Mouse (Mus musculus): ENCODE results near the gene Nt5c2. TPM values are rescaled to one million over a fixed set of nuclear protein-coding genes. Genes with fewer than 3 reads are reported as not detected.

Gene Nt5c2
- total and polyA plus RNA-seq, 3 experiments = 16.7 to 63.9 (median 58.2) TPM

DNA sequence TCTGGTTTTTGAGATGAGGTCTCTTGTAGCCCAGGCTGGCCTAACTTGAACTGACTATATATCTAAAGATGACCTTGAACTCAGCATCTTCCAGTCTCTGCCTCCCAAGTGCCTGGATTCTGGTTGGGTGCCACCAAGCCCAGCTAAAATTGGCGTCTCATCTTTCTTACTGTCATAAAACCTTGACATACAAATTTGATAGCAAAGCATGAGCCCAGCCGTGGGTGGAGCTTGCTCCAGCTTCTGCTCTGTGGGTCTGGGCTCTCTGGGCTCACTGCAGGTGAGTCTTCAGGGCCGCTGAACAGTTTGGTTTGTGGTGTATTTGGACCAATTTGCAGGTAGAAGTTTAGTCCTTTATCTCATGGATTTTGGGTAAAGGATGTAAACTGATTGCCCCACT, 141.0 kb downstream of the Nt5c2 start:
- no peak for DNase-seq
- no peaks in the 10 kb centered on the region for H3K79me2 ChIP-seq (replicated peaks; ENCODE audit: control insufficient read depth, insufficient read depth, low read length)
- no peak overlapping the region for H3K4me3 ChIP-seq
- TF ChIP-seq EP300 (IDR thresholded peaks at IDR 0.05; ENCODE audit: insufficient read depth, low read depth, low read length) (no peak), POLR2A (IDR thresholded peaks at IDR 0.05; ENCODE audit: insufficient read depth, low read depth, low read length) (no peak), CTCF (IDR thresholded peaks at IDR 0.05) (no peak)
- no peaks in the 10 kb centered on the region for H3K4me1 ChIP-seq (ENCODE audit: control insufficient read depth, insufficient read depth, low read length)
- H3K27me3 ChIP-seq (ENCODE audit: control insufficient read depth, insufficient read depth, low read length) = no peaks in the 10 kb centered on the region
- intact Hi-C loops (cut with DNase I) = loop anchor here (5.0 kb wide), 1 partner anchor 277 kb away; the partner anchor contains the start of gene Wbp1l
- WGBS = 79% methylated on average over 3 of the region's 3 CpGs
- H3K27ac ChIP-seq = no peak overlapping the region
- no peaks in the 10 kb centered on the region for H3K36me3 ChIP-seq (ENCODE audit: control insufficient read depth, insufficient read depth, low read length)
- no peak overlapping the region for H3K9ac ChIP-seq (ENCODE audit: low read depth, low read length)

DNA sequence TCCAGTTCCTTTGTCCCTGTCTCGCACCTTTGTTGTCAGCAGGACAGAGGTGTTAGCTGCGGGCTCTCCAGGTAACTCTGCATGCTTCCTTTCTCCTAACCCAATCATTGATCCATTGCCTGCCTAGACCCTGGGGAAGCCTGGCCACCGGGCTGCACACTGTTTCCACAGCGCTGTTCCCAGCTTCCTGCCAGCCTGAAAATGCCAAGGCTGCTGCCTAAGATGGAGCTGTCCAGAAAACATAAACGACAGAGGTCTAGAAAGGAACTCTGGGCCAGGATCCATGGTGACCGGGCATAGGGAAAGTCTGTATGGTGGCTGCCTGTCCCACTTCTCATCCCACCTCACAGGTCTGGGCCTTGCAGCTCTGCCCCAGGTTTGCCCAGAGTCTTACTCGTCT, 143.3 kb downstream of the Nt5c2 start:
- intact Hi-C loops (cut with DNase I) = loop anchor here (5.0 kb wide), 1 partner anchor 274 kb away; the partner anchor contains the start of gene Wbp1l

DNA sequence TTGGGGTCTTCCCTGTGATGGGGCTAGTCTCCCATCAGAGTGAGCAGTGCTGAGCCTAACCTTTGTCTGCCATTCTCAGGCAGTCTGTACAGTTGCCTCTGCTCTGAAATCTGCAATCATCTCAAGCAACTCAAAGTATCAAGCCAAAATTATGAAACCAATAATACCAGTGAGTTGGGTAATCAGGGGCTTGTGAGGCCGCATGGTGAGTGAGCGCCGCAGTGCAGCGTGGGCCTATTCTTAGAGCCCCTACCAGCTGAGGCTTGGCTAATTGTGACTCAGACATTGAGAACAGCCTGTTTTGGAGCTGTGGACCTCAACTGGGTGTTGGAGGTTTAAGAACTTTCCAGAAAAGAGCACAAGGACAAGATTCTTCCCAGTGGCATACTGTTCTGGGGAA, 143.9 kb downstream of the Nt5c2 start:
- H3K36me3 ChIP-seq (ENCODE audit: control insufficient read depth, insufficient read depth, low read length) = no peaks in the 10 kb centered on the region
- intact Hi-C loops (cut with DNase I) = loop anchor here (5.0 kb wide), 1 partner anchor 274 kb away; the partner anchor contains the start of gene Wbp1l
- WGBS = 90% methylated on average over 4 of the region's 4 CpGs
- TF ChIP-seq CTCF (IDR thresholded peaks at IDR 0.05) (no peak), POLR2A (IDR thresholded peaks at IDR 0.05; ENCODE audit: insufficient read depth, low read depth, low read length) (no peak), EP300 (IDR thresholded peaks at IDR 0.05; ENCODE audit: insufficient read depth, low read depth, low read length) (no peak)
- no peak overlapping the region for H3K9ac ChIP-seq (ENCODE audit: low read depth, low read length)
- no peaks in the 10 kb centered on the region for H3K27me3 ChIP-seq (ENCODE audit: control insufficient read depth, insufficient read depth, low read length)
- H3K27ac ChIP-seq = no peak overlapping the region
- H3K4me3 ChIP-seq = no peak overlapping the region
- DNase-seq = no peak
- H3K79me2 ChIP-seq (replicated peaks; ENCODE audit: control insufficient read depth, insufficient read depth, low read length) = no peaks in the 10 kb centered on the region
- H3K4me1 ChIP-seq (ENCODE audit: control insufficient read depth, insufficient read depth, low read length) = no peaks in the 10 kb centered on the region

More for the DNA sequence above, 143.3 kb downstream of the Nt5c2 start:
- no peak for TF ChIP-seq EP300 (IDR thresholded peaks at IDR 0.05; ENCODE audit: insufficient read depth, low read depth, low read length)
- no peak for TF ChIP-seq POLR2A (IDR thresholded peaks at IDR 0.05; ENCODE audit: insufficient read depth, low read depth, low read length)
- no peak for TF ChIP-seq CTCF (IDR thresholded peaks at IDR 0.05)
- H3K27ac ChIP-seq = no peak overlapping the region
- no peak overlapping the region for H3K4me3 ChIP-seq
- WGBS = 68% methylated on average over 7 of the region's 7 CpGs
- no peaks in the 10 kb centered on the region for H3K27me3 ChIP-seq (ENCODE audit: control insufficient read depth, insufficient read depth, low read length)
- no peaks in the 10 kb centered on the region for H3K4me1 ChIP-seq (ENCODE audit: control insufficient read depth, insufficient read depth, low read length)
- no peak for DNase-seq
- no peak overlapping the region for H3K9ac ChIP-seq (ENCODE audit: low read depth, low read length)
- no peaks in the 10 kb centered on the region for H3K79me2 ChIP-seq (replicated peaks; ENCODE audit: control insufficient read depth, insufficient read depth, low read length)
- no peaks in the 10 kb centered on the region for H3K36me3 ChIP-seq (ENCODE audit: control insufficient read depth, insufficient read depth, low read length)

DNA sequence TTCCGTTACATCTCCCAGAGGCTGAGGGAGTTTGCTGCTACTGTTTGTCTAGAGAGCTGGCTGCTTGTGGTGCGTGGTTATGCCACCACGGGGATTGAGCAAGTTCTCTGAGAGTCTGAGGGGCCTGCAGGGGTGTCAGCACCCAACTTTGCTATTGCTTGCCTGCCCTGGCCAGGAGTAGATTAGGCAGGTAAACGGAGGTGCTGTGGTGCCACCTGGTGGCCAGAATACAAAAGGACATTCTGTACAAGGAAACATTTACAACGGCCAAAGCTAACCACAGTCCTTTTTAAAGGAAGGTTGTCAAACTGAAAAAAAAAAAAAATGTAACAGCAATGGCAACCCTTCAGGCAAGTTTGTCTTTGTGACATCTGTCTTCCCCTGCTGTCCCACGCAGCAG, 145.4 kb downstream of the Nt5c2 start:
- peak; percentile 82 to 83 for DNase-seq

GRCm38 (mm10) chr19:46869049-46869448, 145.9 kb downstream of the Nt5c2 start:
- Histone ChIP-seq H3K27ac (no peak overlapping the region), H3K36me3 (ENCODE audit: control insufficient read depth, insufficient read depth, low read length) (no peaks in the 10 kb centered on the region), H3K4me3 (no peak overlapping the region), H3K4me1 (ENCODE audit: control insufficient read depth, insufficient read depth, low read length) (no peaks in the 10 kb centered on the region), H3K9ac (ENCODE audit: low read depth, low read length) (no peak overlapping the region), H3K79me2 (replicated peaks; ENCODE audit: control insufficient read depth, insufficient read depth, low read length) (no peaks in the 10 kb centered on the region), H3K27me3 (ENCODE audit: control insufficient read depth, insufficient read depth, low read length) (no peaks in the 10 kb centered on the region)
- no peak for DNase-seq
- intact Hi-C loops (cut with DNase I) = loop anchor here (1.0 to 10.0 kb wide), 3 partner anchors 109 to 294 kb away; partner anchors contain the start of genes Arl3 and Sfxn2
- 52% methylated on average over 11 of the region's 11 CpGs for WGBS
- TF ChIP-seq POLR2A (IDR thresholded peaks at IDR 0.05; ENCODE audit: insufficient read depth, low read depth, low read length) (no peak), EP300 (IDR thresholded peaks at IDR 0.05; ENCODE audit: insufficient read depth, low read depth, low read length) (no peak), CTCF (IDR thresholded peaks at IDR 0.05) (no peak)

More for the DNA sequence above, 145.4 kb downstream of the Nt5c2 start:
- no peaks in the 10 kb centered on the region for H3K27me3 ChIP-seq (ENCODE audit: control insufficient read depth, insufficient read depth, low read length)
- H3K79me2 ChIP-seq (replicated peaks; ENCODE audit: control insufficient read depth, insufficient read depth, low read length) = no peaks in the 10 kb centered on the region
- H3K4me3 ChIP-seq = no peak overlapping the region
- no peaks in the 10 kb centered on the region for H3K4me1 ChIP-seq (ENCODE audit: control insufficient read depth, insufficient read depth, low read length)
- intact Hi-C loops (cut with DNase I) = loop anchor here (1.0 to 10.0 kb wide), 3 partner anchors 109 to 295 kb away; partner anchors contain the start of genes Arl3 and Sfxn2
- no peaks in the 10 kb centered on the region for H3K36me3 ChIP-seq (ENCODE audit: control insufficient read depth, insufficient read depth, low read length)
- H3K27ac ChIP-seq = no peak overlapping the region
- 12% methylated on average over 6 of the region's 6 CpGs for WGBS
- H3K9ac ChIP-seq (ENCODE audit: low read depth, low read length) = no peak overlapping the region
- TF ChIP-seq EP300 (IDR thresholded peaks at IDR 0.05; ENCODE audit: insufficient read depth, low read depth, low read length) = peak; percentile 90
- peak; percentile 94 for TF ChIP-seq CTCF (IDR thresholded peaks at IDR 0.05)
- TF ChIP-seq POLR2A (IDR thresholded peaks at IDR 0.05; ENCODE audit: insufficient read depth, low read depth, low read length) = no peak

GRCm38 (mm10) chr19:46865381-46865780, 149.6 kb downstream of the Nt5c2 start:
- WGBS = 50% methylated on average over 4 of the region's 4 CpGs
- TF ChIP-seq CTCF (IDR thresholded peaks at IDR 0.05) (no peak), POLR2A (IDR thresholded peaks at IDR 0.05; ENCODE audit: insufficient read depth, low read depth, low read length) (no peak)
- H3K4me3 ChIP-seq = no peak overlapping the region

More at GRCm38 (mm10) chr19:46865381-46865780, 149.6 kb downstream of the Nt5c2 start:
- intact Hi-C loops (cut with DNase I) = loop anchor here (10.0 kb wide), 1 partner anchor 291 kb away; the partner anchor contains the start of genes Arl3 and Sfxn2
- Histone ChIP-seq H3K9ac (ENCODE audit: low read depth, low read length) (no peak overlapping the region), H3K27me3 (ENCODE audit: control insufficient read depth, insufficient read depth, low read length) (no peaks in the 10 kb centered on the region), H3K79me2 (replicated peaks; ENCODE audit: control insufficient read depth, insufficient read depth, low read length) (no peaks in the 10 kb centered on the region), H3K27ac (no peak overlapping the region), H3K4me1 (ENCODE audit: control insufficient read depth, insufficient read depth, low read length) (no peaks in the 10 kb centered on the region), H3K36me3 (ENCODE audit: control insufficient read depth, insufficient read depth, low read length) (no peaks in the 10 kb centered on the region)
- DNase-seq = no peak
